In genomic region chr10:96786903-96787571, GRCm38 (mm10) we compare ENCODE assay signal across 12 mouse cellular contexts.
DNase-seq lines count a peak whose midpoint lies in the region; ATAC-seq lines count a peak whose summit lies in the region.
"Had no signal": no experiment of that assay in that cellular context is flagged by ENCODE, and none has a peak within 500 bp of the region (broad histone marks: within the 10 kb centered on the region; RNA-seq: fewer than 3 reads in every experiment).

No protein-coding gene starts in this region.

- DNase-seq in gastrocnemius, postnatal 25 days: peak; percentile 6
- DNase-seq in gastrocnemius, postnatal 14 days: no peak
- no peak for DNase-seq in limb, embryonic 10.5 days (ENCODE audit: low spot score)
- peak; percentile 60 for DNase-seq in splenic B cell, adult 2 months (ENCODE audit: low read depth, low spot score)
- no peak for DNase-seq in embryo, embryonic 10 days (ENCODE audit: low spot score)
- DNase-seq in ovary, postnatal 14 days (ENCODE audit: low spot score): no peak
- no peak for DNase-seq in adrenal gland, postnatal 36 days
- DNase-seq: adrenal gland, postnatal 10 days had no signal

- H3K4me3 ChIP-seq in limb, embryonic 10.5 days: no peak overlapping the region
- H3K4me3 ChIP-seq: heart, embryonic 15.5 days; myocyte had no signal

- no peaks in the 10 kb centered on the region for H3K27me3 ChIP-seq in limb, embryonic 10.5 days (ENCODE audit: low read depth, poor library complexity, severe bottlenecking)
- no peaks in the 10 kb centered on the region for H3K27me3 ChIP-seq in splenic B cell, adult 2 months (ENCODE audit: control insufficient read depth, insufficient read depth, low read length, poor library complexity, severe bottlenecking)
- H3K27me3 ChIP-seq: heart, embryonic 15.5 days had no signal

- H3K9me3 ChIP-seq in limb, embryonic 10.5 days (replicated peaks): no peaks in the 10 kb centered on the region
- H3K9me3 ChIP-seq: heart, embryonic 15.5 days had no signal

- 0 out of 2 replicates have a peak overlapping the region, but pooled peaks have one; percentile 14 for H3K27ac ChIP-seq in limb, embryonic 10.5 days
- H3K27ac ChIP-seq: heart, embryonic 15.5 days; liver, embryonic 14.5 days had no signal

- WGBS in limb, embryonic 10.5 days: 49% methylated on average over 8 of the region's 8 CpGs

- ATAC-seq in CD4-positive, CD25-positive, alpha-beta regulatory T cell, adult 4 months: peak; percentile 98

- intact Hi-C loops in gastrocnemius, postnatal 14 days (cut with DNase I; ENCODE audit: low total_unique reads): no loop called here

- no peaks in the 10 kb centered on the region for H3K36me3 ChIP-seq in limb, embryonic 10.5 days
- H3K36me3 ChIP-seq in splenic B cell, adult 2 months (ENCODE audit: control insufficient read depth, insufficient read depth, low read length, poor library complexity, severe bottlenecking): no peaks in the 10 kb centered on the region
- H3K36me3 ChIP-seq: heart, embryonic 15.5 days had no signal

- H3K4me1 ChIP-seq in limb, embryonic 10.5 days: peaks cover 9% of the 10 kb centered on the region
- H3K4me1 ChIP-seq: heart, embryonic 15.5 days had no signal

Comparison
In these comparisons a context has a peak if more than half of its experiments do, and no peak if none do; other contexts are left out.
1. DNase-seq: peak in gastrocnemius, postnatal 25 days (single experiment) and splenic B cell, adult 2 months (single experiment); none in gastrocnemius, postnatal 14 days (single experiment), limb, embryonic 10.5 days (single experiment), embryo, embryonic 10 days (single experiment), ovary, postnatal 14 days (single experiment) and adrenal gland, postnatal 36 days (0 of 2).